Mouse (Mus musculus) gastrocnemius, postnatal 25 days (tissue): ENCODE measurements around the gene Sufu. TPM values are rescaled to one million over a fixed set of nuclear protein-coding genes. Genes with fewer than 3 reads are reported as not detected.

ENCODE experiments used
- DNase-seq: peaks from one replicate; pipeline ENCODE4 v3.0.0; 2022
- long read RNA-seq, 2 experiments: library from polyadenylated mRNA; stranded (forward); transcript quantifications; one replicate each; pipeline ENCODE4 v2.0.0; 2021
- total RNA-seq, 2 experiments: library from RNA; stranded (reverse); gene quantifications; 1 replicate in 1 of 2; 2 replicates in 1 of 2; pipeline ENCODE4 v1.2.3; 2021

Sufu gene
- total RNA-seq = 1 to 10 TPM; 6.0 to 6.1 TPM
- long read RNA-seq, experiment 1, full-length matches to known transcripts = 2 of 4 reads
- long read RNA-seq, experiment 1, partial matches to known transcripts = 0 of 4 reads
- long read RNA-seq, experiment 1, other reads (novel, unspliced or antisense) = 2 of 4 reads
- long read RNA-seq, experiment 2, full-length matches to known transcripts = 3 of 6 reads
- long read RNA-seq, experiment 2, partial matches to known transcripts = 0 of 6 reads
- long read RNA-seq, experiment 2, other reads (novel, unspliced or antisense) = 3 of 6 reads

DNA sequence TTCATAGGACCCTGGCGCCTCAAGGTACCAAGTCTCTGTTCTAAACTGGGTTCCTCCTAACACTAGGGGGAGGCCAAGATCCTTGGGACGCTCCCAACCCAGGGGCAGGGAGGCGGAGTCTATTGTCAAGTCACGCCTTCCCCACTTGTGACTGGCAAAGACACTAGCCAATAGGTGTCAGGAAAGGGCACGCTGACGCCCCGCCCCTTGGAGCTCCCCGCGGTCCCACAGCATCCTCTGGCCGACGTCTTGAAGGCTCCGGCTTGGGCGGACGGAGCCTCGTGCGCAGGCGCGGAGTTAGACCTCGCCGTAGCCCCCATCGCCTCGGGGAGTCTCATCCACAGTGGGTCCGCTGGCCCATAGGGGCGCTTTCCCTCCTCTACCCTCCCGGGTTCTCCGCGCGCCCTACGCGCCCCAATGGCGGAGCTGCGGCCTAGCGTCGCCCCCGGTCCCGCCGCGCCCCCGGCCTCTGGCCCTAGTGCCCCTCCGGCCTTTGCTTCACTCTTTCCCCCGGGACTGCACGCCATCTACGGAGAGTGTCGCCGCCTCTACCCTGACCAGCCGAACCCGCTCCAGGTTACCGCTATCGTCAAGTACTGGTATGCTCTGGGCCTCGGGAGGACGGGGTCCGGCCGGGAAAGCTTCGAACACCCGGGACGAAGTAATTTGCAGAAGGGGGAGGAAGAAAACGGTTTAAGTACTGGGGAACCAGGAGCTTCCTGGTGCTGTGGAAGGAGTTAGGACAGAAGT, at the start of gene Sufu:
Gene Sufu (plus strand): TSS at position 211 of the 750 bp plus-strand sequence.
- DNase-seq = peak; percentile 96

GRCm38 (mm10) chr19:46347146-46347545, 49.5 kb upstream of the Sufu start:
- DNase-seq = no peak

GRCm38 (mm10) chr19:46347936-46348668, 48.6 kb upstream of the Sufu start:
- DNase-seq = no peak

- DNase-seq = peak; percentile 78
These were observed 47.8 kb upstream of the Sufu start for GRCm38 (mm10) chr19:46348761-46349458.

DNA sequence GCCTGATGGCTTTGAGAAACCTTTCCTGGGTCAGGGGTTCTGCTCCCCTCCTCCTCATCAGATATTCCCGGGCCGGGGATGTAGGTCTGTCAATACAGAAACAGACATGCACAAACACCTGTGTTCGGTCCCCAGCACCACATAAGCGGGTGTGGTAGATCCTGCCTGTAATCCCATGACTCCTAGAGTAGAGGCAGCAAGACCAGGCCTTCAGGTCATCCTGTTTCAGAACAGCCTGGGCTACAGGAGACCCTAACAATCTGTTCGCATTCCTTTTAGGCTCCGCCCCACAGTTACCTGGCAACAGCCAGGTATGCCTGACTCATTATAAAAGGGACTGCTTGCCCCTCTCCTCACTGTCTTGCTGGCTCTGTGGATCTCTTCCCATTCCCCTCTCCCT, 47.1 kb upstream of the Sufu start:
- DNase-seq = no peak

GRCm38 (mm10) chr19:46350168-46350932, 46.3 kb upstream of the Sufu start, which contains the start of gene 2310034G01Rik:
TSS of gene 2310034G01Rik (minus strand) at chr19:46350302.
- no peak for DNase-seq

DNA sequence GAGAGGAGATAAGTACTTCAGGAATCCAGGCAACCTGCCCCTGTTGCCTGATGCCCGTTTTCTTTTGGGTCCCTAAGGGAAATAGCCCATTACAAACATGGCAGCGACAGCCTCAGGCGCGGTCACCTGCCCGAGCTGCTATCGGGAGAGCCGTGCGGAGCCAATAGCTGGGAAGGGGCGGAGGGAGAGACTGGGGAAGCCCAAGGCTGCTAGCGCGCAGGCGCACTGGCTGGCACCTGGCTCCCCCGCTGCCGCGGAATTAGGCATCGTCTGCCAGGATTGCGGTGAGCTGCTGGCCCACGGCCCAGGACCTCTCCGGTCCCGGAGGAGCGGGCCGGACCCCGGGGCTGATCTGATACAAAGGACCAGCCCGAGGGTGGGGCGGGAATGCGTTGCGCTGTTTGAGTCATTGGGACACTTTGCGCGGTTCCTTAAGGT, 40.0 kb upstream of the Sufu start:
- DNase-seq = peak; percentile 76

DNA sequence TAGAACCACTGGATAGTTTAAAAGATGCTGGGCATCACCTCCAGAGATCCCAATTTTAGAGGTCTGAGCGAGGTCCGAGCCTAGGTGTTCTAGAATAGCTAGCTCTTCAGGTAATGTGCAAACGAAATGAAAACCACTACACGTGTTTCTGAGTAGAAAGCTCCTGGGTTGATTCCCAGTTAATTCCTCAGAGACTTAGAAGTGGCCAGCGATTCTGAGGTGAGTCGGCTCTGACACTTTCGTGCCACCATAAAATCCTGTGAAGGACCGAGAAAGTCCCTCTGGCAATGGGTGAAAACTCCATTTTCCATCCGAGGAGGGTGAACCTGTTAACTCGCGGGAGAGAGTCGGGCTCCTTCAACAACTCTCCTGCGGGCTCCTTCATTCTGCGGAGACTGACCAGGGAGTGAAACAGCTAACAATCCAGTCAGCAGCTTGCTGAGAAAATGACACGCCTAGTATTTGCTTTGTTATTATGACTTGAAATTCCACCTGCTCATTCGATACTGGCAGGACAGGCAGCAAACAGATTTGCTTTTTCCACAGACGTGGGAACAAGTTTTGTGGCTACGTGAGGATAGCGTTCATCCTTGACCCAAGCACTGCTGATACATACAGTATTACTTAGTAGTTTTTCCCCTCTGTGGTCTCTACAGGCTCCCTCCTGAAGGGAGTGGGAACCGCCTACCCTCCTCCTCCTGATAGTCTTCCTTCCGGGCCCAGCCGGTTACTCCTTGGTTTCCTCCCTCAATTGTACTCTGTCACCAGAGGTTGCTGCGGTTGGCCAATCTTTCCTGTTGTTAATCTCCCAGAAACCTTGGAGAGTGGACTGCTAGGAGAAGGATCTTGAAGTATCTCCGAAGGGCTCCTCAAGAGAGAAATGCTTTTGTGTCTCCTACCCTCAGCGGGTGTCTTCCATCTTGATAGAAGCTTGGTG, 39.1 kb upstream of the Sufu start:
- no peak for DNase-seq

- DNase-seq = no peak
These were observed 38.3 kb upstream of the Sufu start for GRCm38 (mm10) chr19:46358381-46358780.

DNA sequence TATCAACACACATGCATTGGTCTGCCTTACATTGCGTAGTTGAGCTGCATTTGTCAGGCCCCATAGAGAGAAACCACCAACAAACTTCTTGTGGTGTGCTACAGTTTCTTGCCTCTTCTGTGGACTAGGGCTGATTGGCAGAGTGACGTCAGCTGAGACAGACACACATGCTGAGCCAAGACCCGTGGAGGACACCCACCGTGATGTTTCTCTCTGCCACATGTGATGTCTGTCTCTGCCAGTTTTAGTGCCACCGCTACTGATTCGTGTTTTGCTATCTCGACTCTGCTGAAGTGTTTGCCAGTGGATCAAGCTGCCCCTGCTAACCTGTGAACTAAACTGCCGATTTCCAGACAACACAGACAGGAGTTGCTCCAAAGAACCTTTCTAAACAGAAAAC, 34.6 kb upstream of the Sufu start:
- DNase-seq = no peak

- no peak for DNase-seq
These were observed 33.2 kb upstream of the Sufu start for GRCm38 (mm10) chr19:46363294-46364009.

DNA sequence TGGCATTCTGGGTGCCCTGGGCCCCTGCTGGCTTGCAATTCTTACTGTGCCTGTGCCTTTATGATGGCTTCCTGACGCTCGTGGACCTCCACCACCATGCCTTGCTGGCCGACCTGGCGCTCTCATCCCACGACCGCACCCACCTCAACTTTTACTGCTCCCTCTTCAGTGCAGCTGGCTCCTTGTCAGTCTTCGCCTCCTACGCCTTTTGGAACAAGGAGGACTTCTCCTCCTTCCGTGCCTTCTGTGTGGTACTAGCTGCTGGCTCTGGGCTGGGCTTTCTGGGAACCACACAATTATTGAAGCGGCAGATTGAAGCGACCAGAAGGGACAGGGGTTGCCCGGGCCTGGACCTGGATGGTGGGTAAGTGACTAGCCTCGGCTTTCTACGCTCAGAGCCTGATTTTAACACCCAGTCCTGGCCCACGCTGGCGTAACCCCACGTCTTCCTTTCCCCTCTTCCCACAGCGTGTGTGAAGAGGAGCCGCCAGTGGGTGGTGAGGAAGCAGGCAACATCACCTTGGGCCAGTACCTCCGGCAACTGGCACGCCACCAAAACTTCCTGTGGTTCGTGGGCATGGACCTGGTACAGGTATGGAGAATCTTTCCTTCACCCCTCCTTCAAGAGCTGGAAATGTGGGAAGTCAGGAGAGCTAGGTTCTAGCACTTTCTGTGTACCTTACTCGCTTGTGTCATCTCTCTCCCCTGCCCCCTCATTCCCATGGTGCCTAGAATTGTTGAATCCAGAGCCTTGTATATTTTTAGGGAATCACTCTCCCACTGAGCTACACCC, 28.7 kb upstream of the Sufu start:
- DNase-seq = no peak

DNA sequence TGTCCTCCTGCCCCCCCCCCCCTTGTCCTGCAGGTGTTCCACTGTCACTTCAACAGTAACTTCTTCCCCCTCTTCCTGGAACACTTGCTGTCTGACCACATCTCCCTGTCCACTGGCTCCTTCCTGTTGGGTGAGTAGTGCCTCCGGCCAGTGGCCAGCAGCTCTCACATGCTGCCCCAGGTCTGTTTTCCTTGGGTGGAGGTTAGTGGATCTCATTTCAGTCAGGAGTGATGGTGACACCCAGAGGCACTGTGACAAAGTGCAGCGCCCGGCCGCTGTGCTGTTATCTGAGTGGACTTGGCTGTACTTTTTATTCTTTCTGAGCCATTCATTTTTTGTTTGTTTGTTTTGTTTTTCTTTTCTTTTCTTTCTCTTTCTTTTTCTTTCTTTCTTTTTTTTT, 27.5 kb upstream of the Sufu start:
- peak; percentile 56 for DNase-seq

GRCm38 (mm10) chr19:46374477-46375088, 22.1 kb upstream of the Sufu start:
- DNase-seq = no peak

DNA sequence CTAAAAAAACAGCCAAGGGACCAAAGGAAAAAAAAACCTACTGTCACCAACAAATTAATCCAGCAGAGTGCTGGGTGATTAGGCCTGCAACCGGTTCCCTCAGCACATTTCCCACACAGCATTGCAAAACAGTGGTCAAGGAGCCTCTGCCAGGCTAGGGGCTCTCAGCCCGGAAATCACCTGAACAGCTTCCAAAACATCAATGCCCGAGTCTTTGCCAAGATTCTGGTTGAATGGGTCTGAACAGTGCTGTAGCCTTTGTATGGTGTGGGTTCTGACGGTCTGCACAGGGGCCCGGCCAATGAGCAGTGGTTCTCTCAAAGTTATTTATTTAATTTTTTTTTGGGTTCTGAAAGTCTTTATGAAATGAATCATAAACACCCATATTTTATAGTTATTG, 21.2 kb upstream of the Sufu start:
- no peak for DNase-seq

DNA sequence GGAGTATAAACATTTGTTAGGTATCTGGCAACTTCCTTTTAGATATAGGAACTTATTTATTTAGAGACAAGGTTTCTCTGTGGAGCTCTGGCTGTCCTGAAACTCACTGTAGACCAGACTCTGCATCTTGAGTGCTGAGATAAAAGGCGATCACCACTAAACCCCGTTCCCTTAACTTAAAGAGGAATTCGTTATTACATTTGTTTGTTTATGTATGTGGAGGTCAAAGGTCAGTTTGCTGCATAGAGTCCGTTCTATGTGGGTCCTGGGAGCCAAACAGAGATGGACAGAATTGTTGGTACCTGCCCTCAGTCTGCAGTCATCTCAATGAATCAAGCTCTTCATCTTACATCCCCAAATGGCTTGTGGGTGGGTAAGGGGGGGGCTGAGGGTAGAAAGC, 20.8 kb upstream of the Sufu start:
- DNase-seq = no peak

GRCm38 (mm10) chr19:46382275-46382674, 14.4 kb upstream of the Sufu start:
- no peak for DNase-seq

GRCm38 (mm10) chr19:46389872-46390271, 6.8 kb upstream of the Sufu start:
- DNase-seq = no peak
